Mouse (Mus musculus): ENCODE data around the gene Uimc1. TPM values are rescaled to one million over a fixed set of nuclear protein-coding genes. Genes with fewer than 3 reads are reported as not detected.
"Not testable (repeated sequence)": the region's sequence is repeated elsewhere in the genome, so short reads cannot be mapped to it uniquely, and the experiment has no call there.

Gene Uimc1
- 10 to 100 TPM; 14.3 TPM for total RNA-seq (2021)
- long read RNA-seq, experiment 1, transcript Uimc1-201 (15 exons, 2,931 nt): major isoform, 5 of 7 reads
- long read RNA-seq, experiment 1, partial matches to known transcripts: 0 of 7 reads
- long read RNA-seq, experiment 1, other reads (novel, unspliced or antisense): 1 of 7 reads
- long read RNA-seq, experiment 2, partial matches to known transcripts: 0 of 7 reads
- long read RNA-seq, experiment 2, other reads (novel, unspliced or antisense): 4 of 7 reads

GRCm38 (mm10) chr13:55099726-55100478, at the start of gene Uimc1:
Gene Uimc1, minus strand, starts transcription at chr13:55100300.
- intact Hi-C loops (cut with DNase I): no loop called here
- peak; percentile 76 to 85 for DNase-seq (ENCODE audit: low spot score in 2 of 2)

GRCm38 (mm10) chr13:55140271-55140670, 40.2 kb upstream of the Uimc1 start:
- no peak for DNase-seq (ENCODE audit: low spot score in 2 of 2)

GRCm38 (mm10) chr13:55135382-55135781, 35.3 kb upstream of the Uimc1 start:
- intact Hi-C loops (cut with DNase I): loop anchor here (5.0 kb wide), 1 partner anchor 42 kb away; no protein-coding TSS in a partner anchor
- DNase-seq (ENCODE audit: low spot score in 2 of 2): no peak

More at GRCm38 (mm10) chr13:55140271-55140670, 40.2 kb upstream of the Uimc1 start:
- intact Hi-C loops (cut with DNase I): no loop called here

GRCm38 (mm10) chr13:55133448-55133847, 33.3 kb upstream of the Uimc1 start, which contains the start of gene Gm17617:
Gene Gm17617, minus strand, starts transcription at chr13:55133548.
- no peak for DNase-seq (ENCODE audit: low spot score in 2 of 2)
- intact Hi-C loops (cut with DNase I): no loop called here

- intact Hi-C loops (cut with DNase I): no loop called here
- DNase-seq (ENCODE audit: low spot score in 2 of 2): no peak
These were observed 24.8 kb upstream of the Uimc1 start for GRCm38 (mm10) chr13:55124903-55125302.

- DNase-seq (ENCODE audit: low spot score in 2 of 2): no peak
- intact Hi-C loops (cut with DNase I): no loop called here
These were observed 14.3 kb upstream of the Uimc1 start for GRCm38 (mm10) chr13:55114375-55114774.

GRCm38 (mm10) chr13:55107694-55108093, 7.6 kb upstream of the Uimc1 start:
- DNase-seq (ENCODE audit: low spot score in 2 of 2): peak; percentile 27 to 64

GRCm38 (mm10) chr13:55107116-55107515, 7.0 kb upstream of the Uimc1 start:
- intact Hi-C loops (cut with DNase I): loop anchor here (5.0 kb wide), 1 partner anchor 65 kb away; no protein-coding TSS in a partner anchor
- no peak for DNase-seq (ENCODE audit: low spot score in 2 of 2)

More at GRCm38 (mm10) chr13:55107694-55108093, 7.6 kb upstream of the Uimc1 start:
- intact Hi-C loops (cut with DNase I): loop anchor here (5.0 kb wide), 1 partner anchor 65 kb away; no protein-coding TSS in a partner anchor

GRCm38 (mm10) chr13:55105953-55106691, 6.0 kb upstream of the Uimc1 start:
- intact Hi-C loops (cut with DNase I): loop anchor here (5.0 kb wide), 1 partner anchor 66 kb away; no protein-coding TSS in a partner anchor
- no peak for DNase-seq (ENCODE audit: low spot score in 2 of 2)

- intact Hi-C loops (cut with DNase I): loop anchor here (5.0 kb wide), 1 partner anchor 67 kb away; no protein-coding TSS in a partner anchor
- peak; percentile 96 to 97 for DNase-seq (ENCODE audit: low spot score in 2 of 2)
These were observed 5.2 kb upstream of the Uimc1 start, which contains the start of gene Zfp346 for GRCm38 (mm10) chr13:55105045-55105952. Gene Zfp346, plus strand, starts transcription at chr13:55105311.

GRCm38 (mm10) chr13:55103351-55103750, 3.3 kb upstream of the Uimc1 start:
- intact Hi-C loops (cut with DNase I): no loop called here
- DNase-seq (ENCODE audit: low spot score in 2 of 2): no peak

GRCm38 (mm10) chr13:55102366-55102765, 2.3 kb upstream of the Uimc1 start:
- intact Hi-C loops (cut with DNase I): no loop called here
- no peak for DNase-seq (ENCODE audit: low spot score in 2 of 2)

- intact Hi-C loops (cut with DNase I): no loop called here
- DNase-seq (ENCODE audit: low spot score in 2 of 2): no peak
These were observed 1.5 kb upstream of the Uimc1 start for GRCm38 (mm10) chr13:55101627-55102026.

- peak in 1 of 2 experiments; percentile 43 for DNase-seq (ENCODE audit: low spot score in 2 of 2)
- intact Hi-C loops (cut with DNase I): no loop called here
These were observed 904 bp downstream of the Uimc1 start for GRCm38 (mm10) chr13:55099066-55099725.

- DNase-seq (ENCODE audit: low spot score in 2 of 2); intact Hi-C loops (cut with DNase I): not testable (repeated sequence)
These were observed 2.3 kb downstream of the Uimc1 start for GRCm38 (mm10) chr13:55097841-55098240.

GRCm38 (mm10) chr13:55092588-55092987, 7.5 kb downstream of the Uimc1 start:
- peak; percentile 53 to 55 for DNase-seq (ENCODE audit: low spot score in 2 of 2)
- intact Hi-C loops (cut with DNase I): no loop called here

GRCm38 (mm10) chr13:55075597-55075996, 24.5 kb downstream of the Uimc1 start:
- intact Hi-C loops (cut with DNase I): loop anchor here (10.0 kb wide), 2 partner anchors 131 to 361 kb away; partner anchors contain the start of gene Unc5a
- DNase-seq (ENCODE audit: low spot score in 2 of 2): no peak

- DNase-seq (ENCODE audit: low spot score in 2 of 2): peak in 1 of 2 experiments; percentile 40
- intact Hi-C loops (cut with DNase I): loop anchor here (2.0 to 10.0 kb wide), 3 partner anchors 127 to 357 kb away; partner anchors contain the start of gene Unc5a
These were observed 28.8 kb downstream of the Uimc1 start for GRCm38 (mm10) chr13:55071322-55071721.
